Mouse (Mus musculus): ENCODE measurements around the gene Trcg1.
"Not testable (repeated sequence)": the region's sequence is repeated elsewhere in the genome, so short reads cannot be mapped to it uniquely, and the experiment has no call there.

Gene Trcg1

DNA sequence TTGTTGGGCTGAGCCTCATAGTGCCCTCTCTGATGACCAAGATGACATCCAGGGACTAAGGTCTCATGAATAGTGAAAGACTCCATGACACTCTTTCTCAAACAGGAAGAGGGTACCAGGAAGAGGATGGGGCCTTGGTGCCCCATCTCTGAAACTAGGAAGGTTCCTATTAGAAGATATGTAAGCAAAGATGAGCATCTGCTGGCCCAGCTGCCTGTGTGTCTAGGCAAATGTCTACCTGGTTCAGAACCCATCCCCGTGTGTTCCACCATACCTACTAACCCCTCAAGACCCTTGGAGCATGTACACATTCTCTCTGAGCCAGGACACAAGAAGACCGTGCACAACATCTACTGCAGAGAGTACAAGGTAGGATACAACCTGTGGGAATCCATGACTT, at the start of gene Trcg1:
Gene Trcg1, plus strand, starts transcription at position 301 of the 400 bp plus-strand sequence.
- no peak for DNase-seq (ENCODE audit: low spot score in 2 of 2)

DNA sequence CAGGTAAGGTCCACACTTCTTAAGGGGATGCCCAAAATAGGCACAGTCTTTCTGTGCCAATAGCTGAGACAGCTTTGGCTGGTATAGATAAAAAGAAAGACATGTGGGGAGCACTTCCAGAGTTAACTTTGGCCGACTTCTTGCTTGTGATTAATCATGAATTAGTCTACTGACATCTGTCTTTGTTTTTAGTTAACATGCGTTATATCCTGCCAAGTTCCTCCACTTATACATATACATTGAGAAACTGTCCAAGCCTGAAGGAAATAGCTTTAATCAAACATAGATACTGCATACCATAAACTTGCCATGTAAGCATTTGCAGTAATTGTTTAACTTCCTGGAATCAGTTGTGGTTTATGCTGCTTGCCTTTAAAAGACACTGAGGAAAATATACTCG, 39.6 kb upstream of the Trcg1 start:
- DNase-seq (ENCODE audit: low spot score in 2 of 2), result no peak

DNA sequence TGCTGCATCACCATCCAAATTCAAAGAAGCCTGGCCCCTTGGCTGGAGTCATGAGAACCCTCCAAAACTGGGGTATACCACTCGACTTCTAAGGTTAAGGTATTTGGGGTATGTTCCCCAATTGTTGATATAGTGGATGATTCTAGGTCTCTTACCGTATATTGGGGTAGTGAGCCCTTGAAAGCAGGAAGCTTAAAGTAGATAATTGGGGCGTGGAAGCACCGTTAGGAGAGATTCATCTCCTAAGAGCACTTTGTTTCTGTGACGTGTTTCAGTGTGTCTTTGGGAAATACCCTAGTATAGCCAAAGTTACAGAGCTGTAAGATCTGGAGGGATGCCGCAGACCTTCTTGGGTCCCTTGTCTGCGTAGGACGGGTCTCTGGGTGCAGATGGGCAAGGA, 38.9 kb upstream of the Trcg1 start:
- no peak for DNase-seq (ENCODE audit: low spot score in 2 of 2)

DNA sequence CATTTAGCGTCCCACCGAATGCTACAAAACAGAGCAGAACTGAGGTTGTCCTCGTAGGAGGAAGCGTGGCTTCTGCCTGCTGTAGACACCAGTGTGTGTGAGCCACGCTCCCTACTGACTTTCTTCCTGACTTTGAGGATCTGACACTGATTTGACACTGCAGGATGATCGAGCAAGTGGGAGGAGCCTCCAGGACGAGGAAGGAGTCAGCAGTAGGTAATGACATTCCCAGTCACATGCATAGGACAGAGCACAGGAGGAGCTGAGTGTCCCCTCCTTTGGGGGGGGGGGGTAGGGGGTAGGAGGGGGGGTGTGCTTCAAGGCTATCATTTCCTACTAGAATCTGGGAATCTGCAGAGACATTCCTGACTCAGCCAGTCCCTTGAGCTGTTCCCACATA, 33.4 kb upstream of the Trcg1 start:
- DNase-seq (ENCODE audit: low spot score in 2 of 2), result no peak

DNA sequence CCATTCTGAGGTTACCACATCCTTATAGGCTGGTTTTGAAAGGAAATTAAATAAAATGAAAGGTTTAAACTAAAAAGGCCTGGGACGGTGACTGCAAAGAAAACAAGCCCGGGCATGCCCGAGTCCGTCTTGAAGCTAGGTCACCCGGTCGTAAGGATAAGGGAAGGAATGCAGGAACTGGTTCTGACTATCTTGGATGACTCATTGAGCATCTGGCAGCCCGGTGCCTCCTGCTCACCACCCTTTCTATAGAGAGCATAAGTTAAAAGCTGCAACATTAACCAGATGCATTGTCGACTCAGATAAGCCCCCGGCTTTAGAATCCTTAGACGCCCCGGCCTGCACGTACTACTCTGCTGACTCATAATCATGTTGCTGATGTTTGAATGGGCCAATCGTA, 32.8 kb upstream of the Trcg1 start:
- DNase-seq (ENCODE audit: low spot score in 2 of 2), result not testable (repeated sequence)

DNA sequence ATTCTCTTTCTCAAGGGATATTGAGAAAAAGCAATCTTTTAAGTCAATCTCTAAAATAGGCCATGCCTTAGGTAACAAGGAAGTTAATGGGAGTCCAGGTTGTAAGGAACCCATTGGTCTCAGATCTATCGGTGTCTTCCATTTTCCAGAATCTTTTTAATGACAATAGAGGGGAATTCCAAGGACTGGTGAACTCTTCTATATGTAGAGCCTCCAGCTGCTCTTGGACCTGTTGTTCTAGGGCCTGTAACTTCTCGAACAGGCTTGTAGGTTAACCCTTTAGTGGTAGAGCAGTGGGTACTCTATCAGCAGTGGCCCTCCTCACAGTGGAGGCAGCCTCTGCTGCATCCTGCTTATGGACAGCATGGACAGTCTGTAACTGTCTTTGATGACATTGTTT, 29.5 kb upstream of the Trcg1 start:
- DNase-seq (ENCODE audit: low spot score in 2 of 2), result no peak

DNA sequence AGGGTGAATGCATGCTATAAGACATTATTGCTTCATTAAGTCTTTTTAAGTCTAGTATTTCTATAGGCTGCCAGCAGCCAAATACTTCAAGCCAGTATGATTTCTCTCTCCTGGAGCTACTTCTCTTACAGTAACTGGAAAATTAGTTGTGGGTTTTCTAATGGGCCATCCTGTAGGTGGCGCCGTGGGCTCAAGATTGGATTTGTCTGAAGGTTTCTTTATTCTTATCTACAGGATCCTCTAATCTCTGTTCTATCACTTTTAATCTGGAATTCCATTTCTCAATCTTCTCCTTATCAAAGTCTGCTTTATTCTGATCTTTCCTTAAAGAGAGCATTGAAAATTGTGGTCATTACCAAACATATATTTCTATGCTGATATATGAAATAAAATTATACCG, 27.0 kb upstream of the Trcg1 start:
- peak in 1 of 2 experiments; percentile 46 for DNase-seq (ENCODE audit: low spot score in 2 of 2)

DNA sequence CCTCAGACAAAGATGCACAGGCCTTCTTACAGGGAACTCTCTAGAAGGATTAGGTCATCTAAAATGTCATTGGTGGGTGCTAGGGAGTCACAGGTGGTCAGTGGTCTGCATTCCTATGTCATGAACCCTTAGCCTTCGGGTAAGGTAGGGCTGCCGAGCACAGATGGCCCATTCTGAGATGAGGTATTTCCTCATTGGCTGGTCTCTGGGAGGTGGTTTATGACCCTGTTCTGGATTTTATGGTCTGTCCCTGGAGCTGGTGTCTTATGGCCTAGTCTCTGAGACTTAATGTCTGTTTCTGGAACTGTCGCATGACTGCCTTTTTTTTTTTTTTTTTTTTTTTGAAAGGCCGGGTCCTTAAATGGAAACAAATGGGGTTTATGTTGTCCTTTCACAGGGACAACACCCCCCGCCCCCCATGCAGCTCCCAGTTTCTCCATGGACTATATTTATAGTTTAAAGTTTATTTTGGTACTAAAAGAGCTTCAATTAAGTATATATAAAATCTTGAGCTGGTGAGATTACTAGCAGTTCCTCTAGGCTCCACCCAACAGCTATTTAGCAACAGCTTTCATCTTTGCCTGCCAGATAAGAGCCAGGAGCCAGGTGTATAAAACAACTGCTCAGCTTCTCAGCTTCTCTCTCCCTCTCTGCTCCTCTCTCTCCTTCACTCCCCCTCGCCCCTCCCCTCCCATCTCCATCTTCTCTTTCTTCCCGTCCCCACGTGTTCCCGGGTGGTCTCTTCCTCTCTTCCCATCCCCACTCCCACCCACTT, 23.7 kb upstream of the Trcg1 start:
- no peak for DNase-seq (ENCODE audit: low spot score in 2 of 2)

DNA sequence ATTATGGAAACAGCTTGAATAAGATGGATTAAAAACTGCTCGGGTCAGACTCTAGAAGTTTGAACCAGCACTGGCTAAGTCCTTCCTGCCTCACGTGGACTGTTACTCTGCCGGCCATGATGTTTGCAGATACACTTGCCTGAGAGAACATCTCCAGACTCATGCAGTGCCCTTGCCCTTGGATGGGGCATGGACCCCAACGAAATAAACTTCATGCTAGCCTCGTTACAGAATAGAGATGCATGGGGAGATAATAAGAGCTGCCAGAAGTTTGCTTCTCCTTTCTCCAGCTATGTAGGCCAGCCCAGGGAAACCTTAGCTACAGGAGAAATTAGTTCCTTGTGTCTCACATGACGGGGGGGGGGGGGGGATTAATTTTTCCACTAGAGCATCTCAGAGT, 21.9 kb upstream of the Trcg1 start:
- no peak for DNase-seq (ENCODE audit: low spot score in 2 of 2)

DNA sequence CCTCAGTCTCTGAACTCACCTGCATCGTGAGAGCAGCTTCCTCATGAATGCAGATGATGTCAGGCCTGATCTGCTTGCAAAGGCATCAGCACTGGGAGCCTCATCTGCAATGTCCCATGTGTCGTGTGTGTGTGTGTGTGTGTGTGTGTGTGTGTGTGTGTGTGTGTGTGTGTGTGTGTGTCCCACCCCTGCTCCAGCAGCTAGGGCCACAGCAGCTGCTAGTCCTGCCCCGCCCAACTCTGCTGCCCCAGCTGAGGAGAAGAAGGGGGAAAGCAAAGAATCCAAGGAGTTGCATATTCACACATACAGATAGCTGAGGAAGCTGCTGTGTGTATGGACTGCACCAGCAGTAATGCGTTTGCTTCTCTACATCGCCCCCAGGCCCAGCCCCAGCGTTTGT, 19.1 kb upstream of the Trcg1 start:
- no peak for DNase-seq (ENCODE audit: low spot score in 2 of 2)

DNA sequence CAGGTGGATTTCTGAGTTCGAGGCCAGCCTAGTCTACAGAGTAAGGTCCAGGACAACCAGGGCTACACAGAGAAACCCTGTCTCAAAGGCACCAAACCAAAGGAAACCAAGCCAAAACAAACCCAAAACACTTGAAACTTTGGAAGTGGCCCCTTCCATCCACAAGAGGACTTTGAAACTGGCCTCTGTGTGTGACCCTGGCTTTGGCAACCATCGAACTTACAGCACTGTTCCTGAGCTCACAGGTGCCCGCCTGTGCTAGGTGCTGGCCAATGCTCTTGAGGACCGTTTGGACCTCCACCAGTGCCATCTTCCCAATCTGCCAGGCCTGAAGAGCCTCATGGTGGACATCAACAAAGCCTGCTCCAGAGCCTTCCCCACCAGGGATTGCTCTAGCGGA, 17.6 kb upstream of the Trcg1 start:
- DNase-seq (ENCODE audit: low spot score in 2 of 2), result no peak

DNA sequence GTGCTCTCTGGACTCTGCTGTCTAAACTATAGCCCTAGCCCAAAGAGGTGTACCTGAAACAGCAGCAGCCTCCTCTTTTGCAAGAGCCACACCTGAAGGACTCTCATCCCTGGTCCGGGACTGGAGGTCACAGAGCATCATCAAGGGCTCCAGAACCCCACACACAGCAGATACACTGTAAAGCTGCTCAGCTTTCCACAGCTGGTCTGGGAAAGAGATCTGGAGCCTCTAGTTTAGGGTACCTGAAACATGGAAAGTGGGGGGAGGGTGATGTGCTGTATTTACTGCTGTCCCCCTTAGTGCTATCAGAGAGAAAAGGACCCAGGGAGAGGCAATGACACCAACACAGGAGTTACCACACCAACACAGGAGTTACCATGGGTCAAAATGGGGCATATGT, 16.8 kb upstream of the Trcg1 start:
- DNase-seq (ENCODE audit: low spot score in 2 of 2), result no peak

DNA sequence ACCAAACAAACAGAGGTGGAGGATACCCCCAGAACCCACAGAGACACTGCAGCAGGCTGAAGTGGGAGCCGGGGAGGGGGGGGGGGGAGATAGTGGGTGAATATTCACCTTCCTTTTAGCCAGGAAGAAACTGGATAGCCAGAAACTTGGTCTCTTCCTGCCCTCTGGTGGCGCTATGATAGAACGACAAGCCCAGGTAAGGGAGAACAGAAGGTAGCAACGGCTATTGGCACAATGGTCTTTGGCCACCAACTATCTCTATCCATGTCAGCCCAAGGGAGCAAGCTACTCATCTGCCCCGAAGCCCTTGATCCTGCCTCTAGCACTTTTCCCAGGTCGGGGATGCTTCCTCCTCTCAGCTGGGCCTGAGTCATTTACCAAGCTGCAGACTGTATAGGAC, 16.0 kb upstream of the Trcg1 start:
- peak in 1 of 2 experiments; percentile 35 for DNase-seq (ENCODE audit: low spot score in 2 of 2)

DNA sequence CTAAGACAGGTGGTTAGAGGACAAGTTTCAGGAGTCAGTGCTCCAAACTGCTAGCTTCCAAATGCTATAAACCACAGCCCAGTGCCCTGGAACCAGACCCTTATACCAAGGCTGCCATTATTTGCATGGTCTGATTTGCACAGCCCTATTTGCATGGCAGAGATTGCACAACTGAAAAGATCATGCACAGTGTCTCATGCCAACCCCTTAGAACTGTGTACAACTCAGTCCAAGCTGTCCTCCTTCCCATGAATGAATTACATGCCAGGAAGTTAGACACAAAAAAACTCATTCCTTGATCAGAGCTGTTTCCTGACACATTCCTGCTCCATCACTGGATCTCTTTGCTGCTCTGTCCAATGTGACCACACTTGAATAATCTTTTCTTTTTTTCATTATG, 13.0 kb upstream of the Trcg1 start:
- no peak for DNase-seq (ENCODE audit: low spot score in 2 of 2)

DNA sequence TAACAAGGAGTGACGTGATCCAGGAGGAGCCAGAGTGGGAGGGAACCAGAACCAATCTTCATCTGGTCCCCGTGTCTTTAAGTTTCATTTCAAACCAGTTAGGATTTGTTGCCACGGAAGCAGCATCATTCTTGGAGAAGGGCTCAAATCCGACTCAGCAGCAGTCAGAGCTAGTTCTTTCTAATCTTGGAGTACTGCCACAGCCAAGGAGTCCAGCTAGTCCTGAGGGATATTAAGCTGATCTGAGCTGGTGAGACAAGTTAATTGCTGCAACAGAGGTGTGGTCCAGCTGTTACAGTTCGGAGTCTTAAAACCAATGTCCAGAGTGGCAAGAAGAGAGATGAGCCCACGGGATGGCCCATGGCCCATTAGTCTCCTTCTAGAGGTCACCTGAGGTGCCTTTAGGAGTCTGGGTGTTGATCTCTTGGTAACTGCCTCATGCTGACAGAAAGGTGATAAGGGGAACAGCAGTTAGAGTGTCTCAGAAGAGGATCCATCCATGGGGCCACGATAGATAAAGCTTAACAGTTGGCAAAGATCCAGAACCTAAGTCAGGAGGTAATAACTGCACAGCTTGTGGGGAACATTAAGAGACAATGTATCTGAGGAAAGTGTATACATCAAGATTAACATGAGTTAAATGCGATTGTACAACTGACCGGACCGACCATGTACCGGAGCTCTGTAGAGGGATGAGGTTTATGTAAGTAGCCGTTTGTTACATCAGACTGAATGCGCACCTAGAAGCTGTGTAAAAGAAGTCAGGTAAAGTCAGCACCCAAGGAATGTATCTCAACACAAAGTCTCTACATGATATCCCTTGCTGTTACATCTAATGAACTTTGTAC, 10.4 kb upstream of the Trcg1 start:
- no peak for DNase-seq (ENCODE audit: low spot score in 2 of 2)

DNA sequence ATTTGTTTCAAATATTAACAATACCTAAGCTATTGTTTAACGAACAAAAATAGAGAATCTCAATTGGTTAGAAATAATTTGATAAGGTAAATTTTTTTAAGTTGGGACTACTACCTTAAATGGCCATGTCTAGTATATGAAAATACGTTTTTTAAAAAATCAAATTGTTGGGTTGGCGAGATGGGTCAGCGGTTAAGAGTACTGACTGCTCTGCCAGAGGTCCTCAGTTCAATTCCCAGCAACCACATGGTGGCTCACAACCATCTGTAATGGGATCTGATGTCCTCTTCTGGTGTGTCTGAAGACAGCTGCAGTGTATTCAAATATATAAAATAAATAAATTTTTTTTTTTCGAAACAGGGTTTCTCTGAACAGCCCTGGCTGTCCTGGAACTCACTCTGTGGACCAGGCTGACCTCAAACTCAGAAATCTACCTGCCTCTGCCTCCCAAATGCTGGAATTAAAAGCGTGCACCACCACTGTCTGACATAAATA, 9.7 kb upstream of the Trcg1 start:
- DNase-seq (ENCODE audit: low spot score in 2 of 2), result not testable (repeated sequence)

DNA sequence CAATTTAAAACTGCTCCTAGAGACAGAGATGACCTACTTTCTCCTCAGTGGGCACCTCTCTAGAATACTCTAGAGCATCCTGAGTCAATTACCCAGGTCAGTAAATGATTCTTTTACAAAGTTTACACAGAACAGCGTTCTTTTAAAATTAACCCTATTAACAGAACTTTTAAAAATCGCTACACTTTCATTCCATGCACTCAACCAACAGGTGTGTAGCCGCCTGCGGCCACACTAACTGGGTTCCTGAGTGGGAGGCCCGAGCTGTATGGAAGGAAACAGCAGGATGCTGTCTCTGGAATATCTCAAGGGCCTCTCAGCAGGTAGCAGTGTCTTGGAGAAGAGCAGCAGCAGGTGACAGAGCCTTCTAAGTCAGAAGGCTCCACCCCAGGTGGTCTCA, 9.2 kb upstream of the Trcg1 start:
- no peak for DNase-seq (ENCODE audit: low spot score in 2 of 2)

DNA sequence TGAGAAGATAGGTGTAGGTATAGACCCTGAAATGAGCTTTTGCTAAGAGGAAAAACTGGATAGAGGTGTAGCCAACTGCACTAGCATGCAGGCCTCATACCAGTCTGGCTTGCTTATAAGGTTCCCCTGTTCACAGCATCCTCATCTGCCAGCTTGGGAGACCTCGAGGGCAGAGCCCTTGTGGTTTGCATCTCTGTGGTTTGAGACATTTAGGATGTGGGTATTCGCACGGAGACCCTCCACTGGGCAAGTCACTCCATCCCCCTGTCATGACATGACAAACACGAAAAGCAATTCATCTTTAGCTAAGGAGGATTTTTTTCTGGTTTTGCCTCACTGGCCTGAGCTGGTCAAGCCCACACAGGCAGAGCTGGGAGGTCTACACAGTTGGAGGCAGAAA, 8.2 kb upstream of the Trcg1 start:
- no peak for DNase-seq (ENCODE audit: low spot score in 2 of 2)

DNA sequence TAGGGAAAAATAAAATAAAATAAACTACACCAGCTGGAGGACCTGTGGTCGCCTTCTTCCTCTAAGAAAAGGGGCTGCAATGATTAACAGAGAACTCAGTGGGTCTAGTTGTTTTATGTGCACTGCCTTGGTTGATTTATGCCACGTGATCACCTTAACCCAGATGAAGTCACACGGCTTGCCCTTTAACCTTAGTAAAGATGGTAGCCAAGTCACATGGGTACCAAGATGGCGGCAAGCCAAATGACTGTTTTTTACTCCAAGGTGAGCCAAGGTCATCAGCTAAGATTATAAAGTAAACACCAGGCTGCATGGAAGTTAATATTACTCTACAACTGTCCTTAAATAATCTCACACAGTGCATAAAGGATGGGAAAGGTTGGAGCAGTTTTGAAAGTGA, 6.6 kb upstream of the Trcg1 start:
- DNase-seq (ENCODE audit: low spot score in 2 of 2), result no peak

DNA sequence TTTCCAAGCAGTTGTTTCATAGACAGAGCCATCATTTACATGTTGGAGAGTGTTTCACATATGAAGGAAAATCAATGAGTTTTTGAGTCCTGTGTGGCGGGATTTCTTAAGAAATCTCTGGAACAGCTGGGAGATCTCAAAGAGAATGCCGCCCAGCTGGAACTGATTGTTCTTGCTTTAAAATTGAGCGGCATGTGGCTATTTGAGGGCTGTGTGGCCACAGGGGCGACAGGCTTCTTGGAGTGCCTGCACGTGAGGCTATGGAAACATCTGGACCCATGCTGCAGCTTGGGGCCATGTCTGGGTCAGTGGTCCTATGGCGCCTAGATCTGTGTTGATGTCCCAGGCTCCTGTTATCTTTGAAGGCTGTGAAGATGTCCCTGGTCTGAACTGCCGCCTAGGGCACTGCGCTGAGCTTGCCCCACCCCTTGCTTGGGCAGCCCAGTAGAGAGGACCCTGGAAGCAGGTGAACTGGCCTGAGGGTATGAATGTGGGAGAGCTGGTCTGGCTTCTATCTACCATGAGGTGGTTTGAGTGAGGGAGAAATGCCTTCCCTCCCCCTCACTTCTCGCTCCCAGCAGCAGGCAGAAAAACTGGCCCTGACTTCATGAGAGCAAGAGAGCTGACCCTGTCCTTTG, 6.1 kb upstream of the Trcg1 start:
- DNase-seq (ENCODE audit: low spot score in 2 of 2), result no peak

DNA sequence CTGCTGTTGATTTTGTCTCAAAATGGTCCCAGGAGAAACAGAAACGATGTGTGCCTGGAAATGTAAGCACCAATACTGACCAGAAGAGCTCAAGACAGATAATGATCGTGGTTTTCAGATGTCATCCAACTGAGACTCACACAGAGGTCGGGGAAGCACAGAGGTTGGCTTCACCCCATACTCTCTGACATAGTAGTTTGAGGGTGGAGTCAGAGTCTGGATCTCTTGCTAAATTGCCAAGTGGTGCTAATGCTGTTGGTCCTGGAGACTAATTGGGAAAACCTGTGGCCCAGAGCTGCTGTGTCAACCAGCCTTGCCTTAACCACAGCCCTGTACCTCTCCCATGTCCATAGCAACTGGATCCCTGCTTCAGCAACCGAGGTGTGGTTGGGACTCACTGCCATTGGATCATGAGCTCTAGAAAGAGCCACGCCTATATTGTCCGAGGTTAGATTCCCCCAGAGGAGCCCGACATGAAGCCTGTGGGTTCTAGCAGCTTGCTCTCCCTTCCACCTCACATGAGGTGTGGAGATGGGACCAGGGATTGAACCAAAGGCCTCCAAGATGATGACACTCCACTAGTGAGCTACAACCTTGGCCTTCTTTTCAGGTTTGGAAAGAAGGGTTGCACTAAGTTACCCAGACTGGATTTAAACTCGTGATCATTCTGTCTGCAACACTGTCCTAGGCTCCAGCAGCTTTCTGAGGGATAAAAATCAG, 4.7 kb upstream of the Trcg1 start:
- DNase-seq (ENCODE audit: low spot score in 2 of 2), result no peak

Measured in left cerebral cortex, adult 9 months (tissue).